Mouse (Mus musculus) heart, embryonic 11.5 days (tissue): Measurements from ENCODE around the gene Heatr5b. TPM values are rescaled to one million over a fixed set of nuclear protein-coding genes. Genes with fewer than 3 reads are reported as not detected.

ENCODE experiments used
- ATAC-seq: fragments of 200-750 bp; cut with Nextera tagmentation; replicated peaks from 2 replicates; pipeline ENCODE4 v1.8.0; 2017; ENCODE audit warnings: moderate library complexity; ENCODE audit not compliant: insufficient number of reproducible peaks, low FRiP score, low TSS enrichment
- H3K27ac ChIP-seq: fragments of 300-500 bp; sonication (generic); 2 replicates; pipeline ENCODE4 v1.5.1; 2014; ENCODE audit warnings: mild to moderate bottlenecking, low read depth, low read length
- H3K27me3 ChIP-seq: fragments of 300-500 bp; sonication (generic); 2 replicates; pipeline ENCODE4 v1.6.1; 2014; ENCODE audit warnings: mild to moderate bottlenecking, low read length, mixed read lengths; ENCODE audit not compliant: control insufficient read depth, insufficient read depth
- H3K36me3 ChIP-seq: fragments of 300-500 bp; sonication (generic); 2 replicates; pipeline ENCODE4 v1.6.1; 2014; ENCODE audit warnings: mild to moderate bottlenecking, low read length, moderate library complexity, mixed read lengths; ENCODE audit not compliant: control insufficient read depth, insufficient read depth
- H3K4me1 ChIP-seq: fragments of 300-500 bp; sonication (generic); 2 replicates; pipeline ENCODE4 v1.6.1; 2014; ENCODE audit warnings: low read length; ENCODE audit not compliant: control insufficient read depth, insufficient read depth
- H3K4me2 ChIP-seq: fragments of 300-500 bp; sonication (generic); 2 replicates; pipeline ENCODE4 v1.6.1; 2014; ENCODE audit warnings: mild to moderate bottlenecking, moderate library complexity
- H3K4me3 ChIP-seq: fragments of 300-500 bp; sonication (generic); 2 replicates; pipeline ENCODE4 v1.5.1; 2014; ENCODE audit warnings: low read depth, low read length
- H3K9ac ChIP-seq: fragments of 300-500 bp; sonication (generic); 2 replicates; pipeline ENCODE4 v1.6.1; 2014; ENCODE audit warnings: mild to moderate bottlenecking, low read depth, low read length, moderate library complexity
- H3K9me3 ChIP-seq: fragments of 300-500 bp; sonication (generic); replicated peaks from 2 replicates; pipeline ENCODE4 v1.6.1; 2016; ENCODE audit warnings: low read length; ENCODE audit not compliant: control insufficient read depth
- WGBS: fragments of 180-500 bp; shearing (Covaris S2); extraction: QIAGEN DNeasy Blood & Tissue Kit; methylation state at CpG from one replicate; pipeline ENCODE4 v1.1.7; 2014; ENCODE audit not compliant: insufficient replicate concordance; 5-methylcytosine and 5-hydroxymethylcytosine counted together
- polyA plus RNA-seq: library from polyadenylated mRNA; unstranded; fragments of >200 nt; fragmentation: Nextera tagmentation; extraction: Ambion mirVana; gene quantifications from 2 replicates; pipeline ENCODE4 v1.2.1, GENCODE M21; 2014

The Heatr5b gene
- polyA plus RNA-seq, 1 experiment from 2014 or later = 16.9 TPM

- H3K9me3 ChIP-seq = no peaks in the 10 kb centered on the region
- H3K4me1 ChIP-seq = peaks cover 24% of the 10 kb centered on the region
- no peaks in the 10 kb centered on the region for H3K27me3 ChIP-seq
- peak overlapping the region; percentile 98 for H3K9ac ChIP-seq
- no peak for ATAC-seq
- peak overlapping the region; percentile 93 for H3K4me3 ChIP-seq
- WGBS = 66% methylated on average over 10 of the region's 10 CpGs
- H3K4me2 ChIP-seq = peak overlapping the region; percentile 82
- peak overlapping the region; percentile 96 for H3K27ac ChIP-seq
- H3K36me3 ChIP-seq = no peaks in the 10 kb centered on the region
Observed at GRCm38 (mm10) chr17:78734806-78735205, 100.4 kb downstream of the Heatr5b start.

GRCm38 (mm10) chr17:78732056-78732455 lies 103.1 kb downstream of the Heatr5b start:
- WGBS = 65% methylated on average over 1 of the region's 1 CpGs
- H3K36me3 ChIP-seq = no peaks in the 10 kb centered on the region
- H3K27ac ChIP-seq = no peak overlapping the region
- H3K4me2 ChIP-seq = no peak overlapping the region
- H3K4me3 ChIP-seq = no peak overlapping the region
- H3K27me3 ChIP-seq = no peaks in the 10 kb centered on the region
- ATAC-seq = no peak
- H3K9me3 ChIP-seq = no peaks in the 10 kb centered on the region
- H3K4me1 ChIP-seq = peaks cover 25% of the 10 kb centered on the region
- no peak overlapping the region for H3K9ac ChIP-seq

DNA sequence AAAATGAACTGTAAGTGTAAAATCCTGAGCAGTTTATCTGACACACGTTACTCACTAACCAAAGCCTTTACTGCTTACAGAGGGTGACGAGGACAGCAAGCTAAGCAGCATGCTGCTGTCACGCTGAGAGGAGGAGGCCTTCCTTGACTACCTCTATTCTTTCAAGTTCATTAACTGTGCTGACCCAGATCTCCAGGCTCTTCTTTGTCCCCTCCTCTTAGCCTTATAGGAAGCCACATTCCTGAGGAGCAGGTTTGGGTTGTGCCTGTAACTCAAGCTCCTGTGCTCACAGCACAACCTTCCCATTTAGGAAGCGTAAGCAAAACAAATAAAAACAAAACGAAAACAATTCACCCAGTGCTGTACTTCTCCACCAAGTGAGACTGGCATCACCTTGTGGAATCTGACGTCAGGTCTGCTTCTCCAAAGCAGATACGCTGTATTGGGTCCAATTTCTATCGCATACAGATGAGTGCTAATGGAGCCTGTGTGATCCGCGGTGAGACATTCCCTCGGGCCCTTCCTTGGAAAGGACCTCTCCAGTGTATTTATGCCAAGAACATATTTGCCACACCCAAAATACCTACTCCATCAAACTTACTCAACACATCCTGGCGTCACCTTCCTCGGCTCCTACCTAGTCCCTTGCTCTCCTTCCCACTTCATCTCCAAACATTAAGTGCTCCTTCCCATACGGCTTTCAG lies 108.3 kb downstream of the Heatr5b start:
- Histone ChIP-seq H3K4me3 (no peak overlapping the region), H3K4me1 (peaks cover 6% of the 10 kb centered on the region; the same call in 1 of the 2 replicates), H3K27ac (no peak overlapping the region), H3K36me3 (no peaks in the 10 kb centered on the region), H3K4me2 (no peak overlapping the region), H3K9me3 (no peaks in the 10 kb centered on the region), H3K27me3 (no peaks in the 10 kb centered on the region), H3K9ac (no peak overlapping the region)
- ATAC-seq = no peak
- 73% methylated on average over 14 of the region's 14 CpGs for WGBS

- H3K9me3 ChIP-seq = no peaks in the 10 kb centered on the region
- H3K27me3 ChIP-seq = no peaks in the 10 kb centered on the region
- no peak overlapping the region for H3K9ac ChIP-seq
- no peaks in the 10 kb centered on the region for H3K36me3 ChIP-seq
- no peak overlapping the region for H3K4me3 ChIP-seq
- ATAC-seq = peak; percentile 69; the same call in 1 of the 2 replicates
- peak overlapping the region; percentile 14 for H3K4me2 ChIP-seq
- peak overlapping the region; percentile 41; the same call in 1 of the 2 replicates for H3K27ac ChIP-seq
- H3K4me1 ChIP-seq = peaks cover 6% of the 10 kb centered on the region; the same call in 1 of the 2 replicates
- 53% methylated on average over 6 of the region's 6 CpGs for WGBS
Observed at GRCm38 (mm10) chr17:78724461-78725055, 110.6 kb downstream of the Heatr5b start.

DNA sequence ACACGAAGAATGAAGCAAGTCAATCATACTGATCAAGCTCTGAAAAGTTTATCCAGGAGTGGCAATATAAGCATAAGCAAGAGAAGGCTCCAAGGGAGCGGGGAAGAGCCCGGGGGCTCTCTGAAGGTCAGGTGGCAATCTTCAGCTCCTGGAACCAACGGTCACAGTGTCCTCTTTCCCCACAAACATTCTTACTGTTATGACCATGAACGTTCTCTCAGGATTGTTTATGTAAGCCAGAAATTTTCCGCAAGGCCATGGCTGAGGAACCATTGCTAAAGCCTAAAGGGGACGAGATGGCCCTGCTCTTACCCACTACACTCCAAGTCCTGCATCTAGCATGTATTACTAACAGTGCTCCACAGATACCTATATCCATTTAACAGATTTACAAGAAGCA lies 113.5 kb downstream of the Heatr5b start:
- ATAC-seq = no peak
- no peak overlapping the region for H3K9ac ChIP-seq
- H3K4me3 ChIP-seq = no peak overlapping the region
- no peak overlapping the region for H3K27ac ChIP-seq
- 0 out of 2 replicates have a peak, but pooled peaks cover 2% of the 10 kb centered on the region for H3K9me3 ChIP-seq
- H3K4me2 ChIP-seq = no peak overlapping the region
- H3K36me3 ChIP-seq = peaks cover 5% of the 10 kb centered on the region
- 75% methylated on average over 7 of the region's 7 CpGs for WGBS
- H3K4me1 ChIP-seq = peaks cover 3% of the 10 kb centered on the region; the same call in 1 of the 2 replicates
- H3K27me3 ChIP-seq = no peaks in the 10 kb centered on the region

DNA sequence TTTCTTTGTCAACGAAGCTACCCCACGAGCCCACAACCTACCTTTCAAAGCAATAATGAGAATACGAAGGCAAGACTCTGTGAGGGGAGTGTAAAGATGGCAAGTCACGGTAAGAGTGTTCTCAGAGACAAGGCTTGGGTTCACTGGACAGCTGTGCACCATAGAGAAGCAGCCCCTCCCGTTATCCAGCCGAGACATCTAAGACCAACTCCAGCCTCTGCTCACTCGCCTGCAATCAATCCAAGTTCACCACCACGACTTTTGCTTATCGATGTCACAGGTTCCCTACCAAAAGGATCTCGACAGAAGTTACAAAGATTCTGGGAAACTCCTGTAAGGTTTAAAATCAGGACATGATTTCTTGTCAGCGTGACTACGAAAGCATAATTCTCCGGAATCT lies 116.1 kb downstream of the Heatr5b start:
- Histone ChIP-seq H3K4me2 (no peak overlapping the region), H3K27me3 (no peaks in the 10 kb centered on the region), H3K9me3 (0 out of 2 replicates have a peak, but pooled peaks cover 2% of the 10 kb centered on the region), H3K36me3 (peaks cover 5% of the 10 kb centered on the region), H3K9ac (no peak overlapping the region), H3K4me1 (peaks cover 4% of the 10 kb centered on the region; the same call in 1 of the 2 replicates), H3K4me3 (no peak overlapping the region), H3K27ac (no peak overlapping the region)
- 88% methylated on average over 13 of the region's 13 CpGs for WGBS
- ATAC-seq = no peak

DNA sequence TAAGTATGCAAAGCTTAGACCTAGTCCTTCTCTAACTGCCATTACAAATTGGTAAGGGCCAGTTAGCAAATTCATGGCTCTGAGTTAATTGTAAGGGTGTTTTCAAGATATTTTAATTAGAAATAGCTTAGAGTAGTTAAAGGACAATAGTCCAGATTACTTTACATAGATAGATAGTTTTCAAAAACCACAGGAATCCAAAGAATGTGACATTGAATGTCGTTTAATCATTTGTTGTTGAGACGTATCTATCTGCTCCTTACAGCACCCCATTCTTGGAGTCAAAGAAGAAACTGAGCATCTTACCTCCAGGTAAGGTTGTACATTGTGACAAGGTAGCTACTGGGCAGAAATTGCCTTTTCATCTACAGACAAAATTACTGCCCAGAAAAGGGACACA lies 124.9 kb downstream of the Heatr5b start:
- H3K4me2 ChIP-seq = no peak overlapping the region
- H3K9me3 ChIP-seq = peaks cover 3% of the 10 kb centered on the region; the same call in 1 of the 2 replicates
- H3K4me3 ChIP-seq = no peak overlapping the region
- no peak overlapping the region for H3K9ac ChIP-seq
- no peaks in the 10 kb centered on the region for H3K4me1 ChIP-seq
- no peak for ATAC-seq
- no peak overlapping the region for H3K27ac ChIP-seq
- 70% methylated on average over 2 of the region's 2 CpGs for WGBS
- H3K27me3 ChIP-seq = no peaks in the 10 kb centered on the region
- H3K36me3 ChIP-seq = peaks cover 11% of the 10 kb centered on the region

DNA sequence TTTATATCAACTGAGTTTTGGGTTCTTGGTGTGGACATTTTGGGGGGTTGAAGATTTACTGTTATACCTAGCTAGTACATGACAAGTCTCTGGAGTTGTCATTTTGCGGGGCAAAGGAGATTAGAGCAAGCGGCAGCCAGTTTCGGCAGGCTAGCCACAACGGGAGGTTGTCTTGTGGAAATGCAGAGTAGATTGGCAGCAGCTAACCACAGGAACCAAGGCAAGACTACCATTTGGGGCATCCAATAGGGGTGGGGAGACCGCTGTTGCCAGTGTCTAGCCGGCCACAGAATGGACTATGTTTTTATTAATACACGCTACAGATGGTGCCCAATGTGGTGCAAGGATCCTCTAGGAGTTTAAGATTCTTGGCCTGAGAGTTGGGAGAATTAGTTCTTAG lies 126.7 kb downstream of the Heatr5b start:
- peaks cover 12% of the 10 kb centered on the region for H3K36me3 ChIP-seq
- no peak for ATAC-seq
- H3K9ac ChIP-seq = no peak overlapping the region
- 83% methylated on average over 7 of the region's 7 CpGs for WGBS
- H3K27me3 ChIP-seq = no peaks in the 10 kb centered on the region
- H3K27ac ChIP-seq = no peak overlapping the region
- no peaks in the 10 kb centered on the region for H3K4me1 ChIP-seq
- no peak overlapping the region for H3K4me3 ChIP-seq
- no peak overlapping the region for H3K4me2 ChIP-seq
- H3K9me3 ChIP-seq = peaks cover 3% of the 10 kb centered on the region; the same call in 1 of the 2 replicates
